Mouse (Mus musculus): ENCODE measurements at regions not wholly inside any gene's neighbourhood (a gene's known extent, or its start where the extent isn't known, plus 50 kb on each side); places are given as distances from the start of the nearest gene placed in this dataset.

DNA sequence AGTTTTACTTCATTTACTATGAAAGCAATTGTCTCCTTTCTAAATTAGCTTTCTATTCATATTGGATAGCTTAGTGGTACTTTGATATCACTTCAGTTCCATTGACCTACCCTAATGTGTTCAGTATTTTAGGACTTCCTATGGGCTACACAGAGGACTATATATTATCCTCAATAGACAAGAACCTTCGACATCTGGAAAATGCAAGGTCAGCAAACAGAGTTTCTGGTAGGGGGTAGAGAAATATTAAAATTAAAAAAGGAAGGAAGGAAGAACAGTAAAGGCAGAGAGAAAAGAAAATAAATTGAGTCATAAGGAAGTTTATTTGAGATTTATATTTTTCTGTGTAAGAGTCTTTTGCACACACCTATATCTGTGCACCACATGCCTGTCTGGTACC lies 107.4 kb upstream of the Insig1 start:
- no peak for DNase-seq (ENCODE audit: low spot score in 2 of 2)

DNA sequence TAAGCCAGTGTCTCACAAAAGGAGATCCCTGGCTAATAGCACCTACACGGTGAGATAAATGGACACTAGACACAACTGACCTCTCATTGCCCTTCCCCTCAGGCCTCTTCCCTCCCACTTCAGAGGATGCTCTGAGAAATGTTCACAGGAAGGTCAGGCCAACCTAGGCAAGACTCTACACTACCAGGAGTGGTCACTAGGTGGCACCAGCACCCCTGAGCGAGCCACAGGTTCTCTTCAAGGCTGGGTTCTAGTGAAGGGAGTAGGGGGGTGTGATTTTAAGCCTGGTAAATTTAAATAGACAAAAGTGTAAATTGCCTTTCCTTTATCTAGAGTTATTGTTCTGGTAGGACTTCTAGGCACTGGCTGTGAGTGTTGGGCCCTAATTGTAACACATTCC lies 76.0 kb upstream of the Insig1 start:
- DNase-seq (ENCODE audit: low spot score in 2 of 2), result peak; percentile 52 to 63

GRCm38 (mm10) chr5:27997751-27998150 lies 73.4 kb upstream of the Insig1 start:
- DNase-seq (ENCODE audit: low spot score in 2 of 2), result no peak

DNA sequence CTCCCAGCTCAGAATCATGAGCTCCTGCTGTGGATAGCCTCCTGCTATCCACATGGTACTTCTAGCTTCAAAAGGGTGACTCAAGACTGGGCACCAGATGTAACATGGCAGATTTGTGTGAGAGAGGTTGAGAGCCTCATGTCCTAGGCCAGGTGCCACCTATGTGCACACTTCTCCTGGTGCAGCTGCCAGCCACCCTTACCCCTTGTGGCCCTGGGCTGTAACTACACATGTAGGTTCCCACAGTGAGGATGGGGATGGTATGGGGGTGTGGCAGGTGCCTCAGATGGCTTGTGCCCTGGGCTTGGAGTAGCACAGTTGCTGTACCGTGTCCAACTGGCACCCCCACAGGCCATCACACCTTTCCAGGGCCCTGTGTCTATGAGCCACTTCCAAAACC lies 68.2 kb upstream of the Insig1 start:
- no peak for DNase-seq (ENCODE audit: low spot score in 2 of 2)

DNA sequence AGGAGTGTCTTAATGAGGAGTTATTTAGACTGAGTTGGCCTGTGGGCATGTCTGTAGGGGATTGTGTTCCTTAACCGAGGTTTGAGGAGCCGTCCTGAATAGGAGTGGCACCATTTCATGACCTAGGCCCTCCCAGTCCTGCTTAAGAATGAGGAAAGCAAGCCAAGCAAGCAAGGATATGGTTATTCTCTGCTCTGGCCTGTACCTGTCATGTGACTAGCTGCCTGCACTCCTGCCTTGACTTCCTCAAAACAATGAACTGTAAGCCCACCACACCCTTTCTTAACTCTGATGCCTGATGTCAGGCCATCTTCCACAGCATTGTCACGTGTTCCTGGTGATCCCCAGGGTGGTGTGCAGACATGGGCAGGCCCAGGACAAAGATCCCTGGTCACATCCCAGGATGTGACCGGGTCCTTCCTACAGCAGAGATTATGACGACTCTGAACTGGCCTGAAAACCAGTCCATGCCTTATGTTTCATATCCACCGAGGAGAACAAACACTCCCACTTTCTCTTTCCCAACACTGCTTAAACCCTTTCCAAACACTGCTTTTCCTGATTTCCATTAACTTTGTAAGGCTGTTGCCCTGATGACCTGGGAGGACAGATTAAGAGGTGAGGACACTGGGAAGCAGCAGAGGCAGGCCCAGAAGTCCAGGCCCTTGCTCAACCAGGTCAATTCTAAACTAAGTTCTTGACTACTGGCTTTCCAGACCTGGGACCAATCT lies 67.2 kb upstream of the Insig1 start:
- no peak for DNase-seq (ENCODE audit: low spot score in 2 of 2)

- no peak for DNase-seq (ENCODE audit: low spot score in 2 of 2)
Observed at GRCm38 (mm10) chr5:28004487-28004827, 66.7 kb upstream of the Insig1 start.

DNA sequence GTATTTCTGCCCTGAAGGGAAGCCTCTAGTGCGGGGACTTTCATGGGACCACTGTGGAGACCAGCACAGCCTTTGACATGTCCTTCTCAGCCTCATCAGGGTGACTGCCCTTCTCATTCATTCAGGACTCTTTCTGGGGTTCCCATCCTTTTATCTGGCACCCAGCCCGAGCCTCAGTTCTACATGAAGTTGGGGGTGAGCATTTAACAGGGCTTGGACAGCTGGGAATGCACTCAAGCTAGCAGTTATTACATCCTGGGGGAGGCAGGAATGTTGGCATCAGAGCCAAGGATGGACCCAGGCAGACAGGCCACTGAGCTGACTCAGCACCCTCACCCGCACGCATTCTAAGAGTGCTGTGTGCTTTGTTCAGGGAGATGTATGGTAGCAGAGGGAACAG lies 61.8 kb upstream of the Insig1 start:
- DNase-seq (ENCODE audit: low spot score in 2 of 2), result no peak

DNA sequence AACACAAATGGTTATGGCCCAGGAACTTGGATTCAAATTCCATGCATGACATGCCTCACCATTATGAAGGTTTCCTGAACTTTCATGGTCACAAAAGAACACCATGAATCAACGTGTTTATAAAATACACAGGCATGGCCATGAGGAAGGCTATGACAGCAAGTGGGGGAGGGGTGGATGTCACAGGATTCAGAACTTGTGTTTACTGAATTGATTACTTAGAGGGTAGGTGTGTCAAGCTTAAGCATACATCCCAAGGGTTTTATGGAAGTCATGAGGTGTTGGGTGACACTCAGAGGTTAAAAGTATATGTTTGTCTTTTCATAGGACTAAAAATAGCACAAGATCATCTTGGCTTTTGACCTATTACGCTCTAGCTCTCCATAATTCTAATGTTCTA lies 61.3 kb upstream of the Insig1 start:
- DNase-seq (ENCODE audit: low spot score in 2 of 2), result no peak

- no peak for DNase-seq (ENCODE audit: low spot score in 2 of 2)
Observed at GRCm38 (mm10) chr5:28010529-28010928, 60.6 kb upstream of the Insig1 start.

DNA sequence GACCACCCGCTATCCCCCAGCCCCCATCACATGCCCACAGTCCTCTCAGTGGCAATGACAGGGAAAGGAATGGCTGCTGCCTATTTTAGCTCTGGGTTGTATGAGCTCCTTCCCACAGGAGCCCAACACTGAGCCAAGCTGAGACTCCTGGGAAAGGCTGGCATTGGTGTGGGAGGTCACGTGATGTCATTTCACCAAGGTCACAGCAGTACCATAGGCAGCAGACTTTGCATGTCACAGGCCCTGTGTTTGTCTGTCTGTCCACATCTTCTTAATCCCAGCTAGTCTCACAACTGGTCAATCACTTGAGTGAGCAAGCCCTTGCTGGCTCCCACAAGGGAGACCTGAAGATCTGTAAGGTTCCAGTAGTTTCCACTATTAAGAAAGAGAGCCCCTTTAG lies 58.7 kb upstream of the Insig1 start:
- DNase-seq (ENCODE audit: low spot score in 2 of 2), result no peak

GRCm38 (mm10) chr5:28013619-28014273 lies 57.4 kb upstream of the Insig1 start:
- no peak for DNase-seq (ENCODE audit: low spot score in 2 of 2)

DNA sequence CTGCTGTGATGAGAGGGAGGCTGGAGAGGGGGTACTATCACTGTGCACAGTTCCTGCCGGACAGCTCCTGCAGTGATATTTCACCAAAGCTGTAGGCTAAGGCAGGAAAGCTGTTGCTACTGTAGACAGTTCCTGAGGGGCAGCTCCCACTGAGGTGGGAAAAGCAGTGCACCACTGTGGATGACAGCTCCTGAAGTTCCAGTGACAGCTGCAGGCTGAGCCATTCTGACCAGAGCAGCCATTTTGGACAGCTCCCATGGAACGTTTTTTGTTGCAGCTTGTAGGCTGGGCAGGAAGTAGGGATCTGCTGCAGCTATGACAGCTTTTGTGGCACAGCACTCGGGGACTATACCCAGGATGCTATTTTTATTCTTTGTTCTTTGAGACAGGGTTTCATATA lies 51.3 kb upstream of the Insig1 start:
- no peak for DNase-seq (ENCODE audit: low spot score in 2 of 2)

Measured in urinary bladder, postnatal 36 days (tissue).